Mouse (Mus musculus) spleen, embryonic (tissue): ENCODE results near the gene Olfr412.

Source experiments
- CTCF ChIA-PET: fragments of 350-600 bp; sonication (Branson Sonifier 250); formaldehyde crosslinking; loops from one replicate; lab custom pipeline; 2022; lab: Charles Lee

Gene Olfr412

GRCm38 (mm10) chr11:74361769-74362168, at the start of gene Olfr412:
Gene Olfr412, plus strand, starts transcription at chr11:74362069.
- CTCF ChIA-PET, result no interaction called here

- CTCF ChIA-PET, result no interaction called here
These were observed 35.8 kb upstream of the Olfr412 start for GRCm38 (mm10) chr11:74326044-74326443.

GRCm38 (mm10) chr11:74328781-74329180, 33.1 kb upstream of the Olfr412 start:
- CTCF ChIA-PET, result no interaction called here

- CTCF ChIA-PET, result no interaction called here
These were observed 23.9 kb upstream of the Olfr412 start, which contains the start of gene Olfr410 for GRCm38 (mm10) chr11:74337931-74338330. Gene Olfr410, minus strand, starts transcription at chr11:74338031.

GRCm38 (mm10) chr11:74352550-74352949, 9.3 kb upstream of the Olfr412 start, which contains the start of gene Olfr411:
Gene Olfr411, minus strand, starts transcription at chr11:74352650.
- CTCF ChIA-PET, result no interaction called here

GRCm38 (mm10) chr11:74371393-74372100, 9.7 kb downstream of the Olfr412 start:
- CTCF ChIA-PET, result interaction anchor here (0.6 kb wide), 1 partner anchor 189 kb away, joined by 3 read pairs; no protein-coding TSS in a partner anchor

- CTCF ChIA-PET, result no interaction called here
These were observed 15.0 kb downstream of the Olfr412 start for GRCm38 (mm10) chr11:74376847-74377246.

GRCm38 (mm10) chr11:74379166-74379873, 17.5 kb downstream of the Olfr412 start:
- CTCF ChIA-PET, result no interaction called here

GRCm38 (mm10) chr11:74385674-74386073, 23.8 kb downstream of the Olfr412 start:
- CTCF ChIA-PET, result no interaction called here

GRCm38 (mm10) chr11:74387203-74387602, 25.3 kb downstream of the Olfr412 start:
- CTCF ChIA-PET, result no interaction called here

- CTCF ChIA-PET, result no interaction called here
These were observed 30.0 kb downstream of the Olfr412 start for GRCm38 (mm10) chr11:74391899-74392298.

- CTCF ChIA-PET, result no interaction called here
These were observed 31.0 kb downstream of the Olfr412 start for GRCm38 (mm10) chr11:74392903-74393302.

- CTCF ChIA-PET, result no interaction called here
These were observed 31.6 kb downstream of the Olfr412 start for GRCm38 (mm10) chr11:74393489-74393888.

GRCm38 (mm10) chr11:74395583-74395982, 33.7 kb downstream of the Olfr412 start:
- CTCF ChIA-PET, result no interaction called here

GRCm38 (mm10) chr11:74402126-74402525, 40.3 kb downstream of the Olfr412 start:
- CTCF ChIA-PET, result no interaction called here

- CTCF ChIA-PET, result no interaction called here
These were observed 42.3 kb downstream of the Olfr412 start for GRCm38 (mm10) chr11:74404216-74404615.

- CTCF ChIA-PET, result no interaction called here
These were observed 43.3 kb downstream of the Olfr412 start for GRCm38 (mm10) chr11:74405201-74405600.

GRCm38 (mm10) chr11:74408587-74409446, 46.9 kb downstream of the Olfr412 start:
- CTCF ChIA-PET, result no interaction called here

- CTCF ChIA-PET, result no interaction called here
These were observed 47.5 kb downstream of the Olfr412 start for GRCm38 (mm10) chr11:74409447-74409754.

GRCm38 (mm10) chr11:74409757-74410174, 47.9 kb downstream of the Olfr412 start:
- CTCF ChIA-PET, result no interaction called here

- CTCF ChIA-PET, result interaction anchor here (0.9 kb wide), 1 partner anchor 26 kb away, joined by 3 read pairs; no protein-coding TSS in a partner anchor
These were observed 50.1 kb downstream of the Olfr412 start for GRCm38 (mm10) chr11:74411943-74412342.

GRCm38 (mm10) chr11:74412462-74412861, 50.6 kb downstream of the Olfr412 start:
- CTCF ChIA-PET, result interaction anchor here (0.9 kb wide), 1 partner anchor 26 kb away, joined by 3 read pairs; no protein-coding TSS in a partner anchor
